Mouse (Mus musculus) kidney, postnatal 4 days (tissue): ENCODE results near the gene Itpkb.
"Not testable (repeated sequence)": the region's sequence is repeated elsewhere in the genome, so short reads cannot be mapped to it uniquely, and the experiment has no call there.

ENCODE experiments used
- DNase-seq, 2 experiments: peaks; one replicate each; pipeline ENCODE4 v3.0.0; 2021; ENCODE audit warnings: mixed read lengths in 2 of 2

Itpkb gene

GRCm38 (mm10) chr1:180372258-180372657 is 42.0 kb downstream of the Itpkb start:
- not testable (repeated sequence) for DNase-seq

DNA sequence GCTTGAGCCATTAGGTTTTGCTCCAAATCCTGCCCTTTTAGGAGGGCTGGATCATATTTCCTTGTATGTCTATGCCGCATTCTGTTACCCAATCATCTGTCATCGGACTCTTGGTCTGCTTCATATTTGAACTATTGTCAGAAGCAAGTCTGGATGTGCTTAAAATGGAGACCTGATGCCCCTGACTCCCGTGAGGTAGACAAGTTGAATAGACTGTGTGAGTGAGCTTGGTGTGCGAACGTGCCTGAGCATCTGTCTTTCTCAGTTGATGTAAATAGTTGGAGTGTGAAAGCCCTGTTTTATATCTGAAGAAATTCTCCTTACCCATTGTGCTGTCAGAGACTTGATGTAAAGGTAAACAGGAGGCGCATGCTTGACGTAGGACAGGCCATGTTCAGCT is 46.3 kb downstream of the Itpkb start:
- DNase-seq: no peak

GRCm38 (mm10) chr1:180379559-180379958 is 49.3 kb downstream of the Itpkb start:
- DNase-seq: no peak

DNA sequence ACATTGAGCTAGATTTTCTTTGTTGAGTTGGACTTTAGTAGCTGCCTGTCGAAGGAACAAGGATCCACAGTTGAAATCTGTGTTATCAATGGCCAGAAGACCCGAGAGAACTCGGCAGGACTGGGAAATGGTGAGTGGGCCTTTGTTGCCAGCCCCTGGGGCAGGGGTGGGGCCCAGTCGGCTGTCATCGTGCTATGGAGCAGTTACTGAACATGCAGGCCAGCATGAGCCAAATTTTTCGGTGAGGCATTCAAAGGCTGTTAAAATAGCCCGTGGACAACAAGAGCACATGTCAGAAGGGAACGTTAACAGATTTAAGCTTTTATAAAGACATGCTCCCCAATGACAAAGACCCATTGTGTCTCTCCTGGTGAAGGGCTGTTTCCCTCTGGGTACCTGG is 52.1 kb downstream of the Itpkb start:
- no peak for DNase-seq

DNA sequence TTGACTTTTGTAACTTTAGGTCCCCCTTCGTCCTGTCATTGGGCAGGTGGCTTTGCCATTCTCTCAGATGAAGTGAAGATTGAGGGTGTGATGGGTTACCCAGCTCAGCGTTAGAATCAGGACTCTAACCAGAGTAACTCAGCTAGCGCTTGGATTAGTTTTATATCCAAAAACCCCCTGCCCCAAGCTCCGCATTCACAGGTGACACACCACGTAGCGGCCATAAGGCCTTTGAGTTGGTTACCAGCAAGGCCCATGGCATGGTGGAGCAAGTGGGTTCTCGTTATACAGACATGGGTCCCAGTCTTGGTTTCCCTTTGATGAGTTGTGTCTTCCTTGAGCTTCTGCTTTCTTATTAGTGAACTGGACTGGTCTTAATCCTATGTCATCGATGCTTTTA is 53.6 kb downstream of the Itpkb start:
- DNase-seq: no peak

DNA sequence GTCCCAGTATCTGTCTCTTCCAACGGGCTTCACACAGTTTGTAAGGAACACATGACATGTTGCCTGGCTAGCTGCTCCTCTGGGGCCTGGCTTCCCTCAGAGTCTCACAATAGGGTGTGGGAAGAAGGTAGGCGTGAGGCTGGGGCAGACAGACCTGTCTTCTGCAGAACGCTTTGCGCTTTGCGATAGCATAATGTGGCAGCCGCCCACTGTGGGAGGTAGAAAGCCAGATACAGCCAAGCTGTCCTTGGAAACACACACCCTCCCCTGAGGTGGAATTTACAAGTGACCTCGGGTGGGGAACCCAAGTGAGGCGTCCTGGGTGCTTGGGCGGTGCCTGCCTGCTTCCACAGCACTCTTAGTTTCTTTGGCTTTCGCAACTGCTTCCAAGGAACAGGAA is 54.2 kb downstream of the Itpkb start:
- DNase-seq: no peak

DNA sequence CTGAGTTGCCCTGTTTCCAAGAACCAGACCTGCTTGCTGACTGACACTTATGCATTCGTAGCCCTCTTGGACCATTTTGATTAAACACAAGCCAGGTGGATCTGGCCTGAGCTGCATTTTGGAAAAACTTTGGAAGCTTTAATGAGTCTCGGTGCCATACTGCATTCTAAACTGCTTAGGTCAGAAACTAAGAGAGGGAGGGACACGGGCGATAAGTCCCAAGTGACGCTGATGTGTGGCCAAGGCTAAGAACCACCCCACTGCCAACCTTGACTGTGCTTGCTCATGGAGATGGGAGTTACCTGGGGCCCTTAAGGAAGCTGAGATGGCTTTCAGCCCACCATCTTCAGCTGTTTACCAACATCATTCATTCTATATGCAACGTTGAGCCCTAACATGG is 55.0 kb downstream of the Itpkb start:
- no peak for DNase-seq

- peak; percentile 99 to 100 for DNase-seq
Measured at GRCm38 (mm10) chr1:180386951-180387749, 56.9 kb downstream of the Itpkb start.

DNA sequence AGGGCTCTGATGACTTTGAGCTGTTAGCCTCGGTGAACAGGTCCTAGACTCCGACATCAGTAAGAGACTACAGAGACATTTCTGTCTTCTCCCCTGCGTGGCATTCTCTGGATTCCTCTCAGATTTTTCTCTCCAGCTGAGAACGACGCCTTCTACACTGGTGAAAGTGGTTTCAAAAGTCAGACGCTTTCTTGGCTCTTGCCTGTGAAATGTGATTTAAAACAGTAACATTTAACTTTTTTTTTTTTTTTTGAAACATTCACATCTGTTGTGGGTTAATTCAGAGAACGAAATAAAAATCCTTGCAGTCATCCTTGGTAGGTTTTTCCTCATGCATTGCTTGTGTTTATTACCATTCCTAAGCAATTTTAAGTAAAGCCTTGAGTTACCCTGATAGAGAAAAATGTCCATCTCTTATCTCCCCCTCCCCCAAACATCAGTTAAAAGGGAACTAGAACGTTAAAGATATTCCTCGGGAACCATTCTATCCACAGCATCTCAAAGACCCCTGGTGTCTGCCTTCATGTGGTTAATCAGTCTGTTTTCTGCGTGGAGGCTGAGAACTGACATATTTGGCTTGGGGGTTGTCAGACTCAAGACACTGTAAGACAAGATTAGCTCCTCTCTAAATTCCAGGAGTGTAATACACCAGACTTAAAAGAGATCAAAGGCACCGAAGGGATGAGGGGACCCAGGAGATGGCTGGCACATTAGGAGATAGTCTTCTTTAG is 57.6 kb downstream of the Itpkb start:
- DNase-seq: no peak

GRCm38 (mm10) chr1:180388481-180388880 is 58.2 kb downstream of the Itpkb start:
- DNase-seq: no peak

- DNase-seq: not testable (repeated sequence)
Measured at GRCm38 (mm10) chr1:180389213-180389760, 59.0 kb downstream of the Itpkb start.

DNA sequence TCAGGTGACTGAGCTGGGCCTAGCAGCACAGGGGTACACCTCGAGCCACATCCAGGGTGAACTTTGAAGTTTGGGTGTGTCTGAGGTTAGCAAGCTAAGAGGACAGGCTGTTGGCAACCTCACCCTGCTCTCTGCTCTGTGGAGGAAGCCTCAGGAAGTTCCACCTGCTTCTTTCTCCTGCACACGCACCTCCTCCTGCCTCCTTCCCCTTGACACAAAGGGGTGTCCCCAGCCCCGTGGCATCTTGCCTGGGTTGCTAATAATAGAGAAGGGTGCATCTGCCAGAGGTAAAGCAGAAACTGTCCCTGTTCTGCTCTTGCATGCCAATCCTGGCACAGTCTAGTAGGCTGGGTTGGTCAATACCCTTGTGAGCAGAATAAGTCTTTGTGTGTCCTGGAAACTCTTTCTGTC is 60.0 kb downstream of the Itpkb start:
- no peak for DNase-seq

GRCm38 (mm10) chr1:180390746-180391574 is 60.7 kb downstream of the Itpkb start:
- DNase-seq: no peak

- no peak for DNase-seq
Measured at GRCm38 (mm10) chr1:180391575-180391945, 61.3 kb downstream of the Itpkb start.

GRCm38 (mm10) chr1:180392137-180392798 is 62.0 kb downstream of the Itpkb start:
- DNase-seq: no peak

DNA sequence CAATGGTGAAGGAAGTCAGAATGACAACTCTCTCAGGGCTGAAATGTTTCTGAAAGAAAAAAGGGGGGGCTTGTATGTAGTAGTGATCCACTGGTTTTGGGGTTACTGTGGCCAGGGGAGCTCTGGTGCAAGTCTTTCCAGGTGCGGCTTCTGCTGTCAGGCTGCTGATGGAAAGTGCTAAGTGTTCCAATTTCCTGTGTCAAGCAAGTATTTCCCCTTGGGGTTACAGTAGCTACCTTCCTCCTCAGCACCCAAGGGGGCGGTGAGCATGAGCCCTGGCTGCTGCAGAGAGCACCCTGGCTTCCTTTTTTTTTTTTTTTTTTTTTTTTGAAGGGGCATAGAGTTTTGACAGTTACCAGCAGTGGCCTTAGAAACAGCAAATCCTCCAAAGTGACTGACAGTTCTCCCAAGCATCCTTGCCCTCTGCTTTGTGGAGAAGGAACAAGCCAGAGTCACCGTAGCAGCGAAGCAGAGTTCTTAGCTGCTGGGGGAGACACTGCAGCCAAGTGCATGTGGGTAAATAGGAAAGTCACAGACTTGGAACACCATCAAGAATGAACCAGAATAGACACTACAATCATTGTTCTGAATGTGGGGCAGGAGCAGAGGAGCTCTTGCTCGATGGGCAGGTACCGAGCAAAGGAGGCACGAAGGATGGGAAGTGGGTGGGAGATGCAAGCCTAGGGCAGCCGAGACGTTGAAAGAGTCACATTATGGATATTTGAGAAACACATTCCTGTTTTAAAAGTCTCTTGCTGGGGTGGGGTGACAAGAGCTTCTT is 62.9 kb downstream of the Itpkb start:
- no peak for DNase-seq

DNA sequence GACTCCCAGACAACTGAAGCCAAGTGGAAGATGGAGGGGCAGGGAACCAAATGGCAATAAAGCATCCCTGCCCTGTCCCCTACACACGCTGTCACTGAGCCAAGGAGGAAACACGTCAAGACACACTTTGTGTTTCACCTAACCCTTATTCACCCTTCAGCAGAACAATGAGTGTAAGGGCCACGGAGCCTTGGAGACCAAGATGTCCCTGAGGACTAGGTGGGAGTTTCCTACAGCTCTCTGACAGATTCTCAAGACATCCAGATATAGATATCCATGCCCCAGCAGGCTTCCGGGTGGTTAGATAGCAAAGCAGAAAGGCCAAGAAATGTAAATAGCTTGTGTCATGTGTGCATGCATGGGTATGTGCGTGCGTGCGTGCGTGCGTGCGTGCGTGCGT is 63.6 kb downstream of the Itpkb start:
- DNase-seq: peak in 1 of 2 experiments; percentile 52

GRCm38 (mm10) chr1:180397734-180398133 is 67.4 kb downstream of the Itpkb start:
- DNase-seq: no peak

GRCm38 (mm10) chr1:180398446-180398845 is 68.2 kb downstream of the Itpkb start:
- no peak for DNase-seq

GRCm38 (mm10) chr1:180400691-180401455 is 70.6 kb downstream of the Itpkb start:
- DNase-seq: no peak

DNA sequence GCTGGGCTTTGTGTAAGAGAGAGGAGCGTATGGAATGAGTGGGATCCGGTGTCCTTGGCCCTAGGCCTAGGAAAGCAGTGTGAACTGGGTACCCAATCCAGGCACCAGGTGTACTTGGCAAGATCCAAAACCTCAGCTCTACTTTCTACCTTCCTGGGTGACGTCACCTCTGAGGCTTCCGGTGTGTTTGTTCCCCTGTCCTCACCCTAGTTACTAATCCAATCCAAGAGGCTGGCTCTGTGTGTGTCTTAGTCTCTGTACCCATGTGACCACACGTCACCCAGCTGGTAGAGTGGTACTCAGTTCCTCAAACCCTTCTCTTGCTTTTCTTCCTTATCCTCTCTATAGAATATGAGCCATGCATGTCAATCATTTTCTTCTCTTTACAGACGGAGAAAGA is 71.4 kb downstream of the Itpkb start:
- no peak for DNase-seq
